Mouse (Mus musculus) induced T-regulatory cell, adult 2 months (primary cell): ENCODE measurements around the gene Erc1.
"Not testable (repeated sequence)": the region's sequence is repeated elsewhere in the genome, so short reads cannot be mapped to it uniquely, and the experiment has no call there.

Source experiments
- DNase-seq: peaks from one replicate; pipeline ENCODE4 v3.0.0-alpha.2; 2012; ENCODE audit warnings: low read depth

The Erc1 gene

GRCm38 (mm10) chr6:119848034-119848695 is at the start of gene Erc1:
TSS of gene Erc1 (minus strand) at chr6:119848167.
- peak; percentile 88 for DNase-seq

GRCm38 (mm10) chr6:119892711-119893110 is 44.7 kb upstream of the Erc1 start:
- no peak for DNase-seq

DNA sequence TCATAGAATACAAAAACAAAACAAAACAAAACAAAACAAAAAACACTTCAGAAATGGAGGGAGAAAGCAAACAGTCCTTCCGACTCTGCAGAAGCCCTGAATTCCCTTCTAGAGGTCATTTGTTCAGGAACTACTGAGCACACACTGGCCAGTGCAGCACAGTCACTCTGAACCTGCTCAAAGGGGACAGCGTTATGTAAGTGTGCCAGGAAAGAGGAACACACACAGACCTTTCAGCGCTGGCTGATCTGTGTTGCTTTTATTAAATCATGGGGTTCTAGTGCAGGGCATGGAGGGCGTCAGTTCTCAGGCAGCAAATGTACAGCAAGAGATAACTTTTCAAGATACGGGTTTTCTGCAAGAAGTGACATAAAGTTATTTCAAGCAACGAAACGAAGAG is 35.2 kb upstream of the Erc1 start:
- DNase-seq, result no peak

GRCm38 (mm10) chr6:119864341-119865034 is 16.5 kb upstream of the Erc1 start:
- DNase-seq, result no peak

- no peak for DNase-seq
Measured at GRCm38 (mm10) chr6:119861519-119861918, 13.6 kb upstream of the Erc1 start.

- DNase-seq, result no peak
Measured at GRCm38 (mm10) chr6:119860236-119860635, 12.3 kb upstream of the Erc1 start.

GRCm38 (mm10) chr6:119855471-119855870 is 7.5 kb upstream of the Erc1 start:
- DNase-seq, result no peak

DNA sequence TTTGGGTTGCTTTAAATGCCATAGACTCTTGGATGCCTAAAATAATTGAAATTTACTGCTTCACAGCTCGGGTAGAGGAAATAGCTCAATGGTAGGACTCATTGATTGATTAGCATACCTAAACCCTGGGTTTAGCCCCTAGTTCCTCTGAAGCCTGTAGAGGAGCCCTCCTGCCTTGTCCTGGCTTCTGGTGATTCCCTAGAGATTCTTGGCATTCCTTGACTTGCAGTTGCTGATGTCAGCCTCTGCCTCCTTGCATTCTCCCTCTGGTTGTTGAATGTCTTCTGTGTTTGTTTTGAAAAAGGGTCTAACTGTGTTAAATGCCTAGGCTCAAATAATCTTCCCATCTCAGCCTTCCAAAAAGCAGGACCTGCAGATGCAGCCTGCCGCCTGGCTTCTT is 6.2 kb upstream of the Erc1 start:
- no peak for DNase-seq

DNA sequence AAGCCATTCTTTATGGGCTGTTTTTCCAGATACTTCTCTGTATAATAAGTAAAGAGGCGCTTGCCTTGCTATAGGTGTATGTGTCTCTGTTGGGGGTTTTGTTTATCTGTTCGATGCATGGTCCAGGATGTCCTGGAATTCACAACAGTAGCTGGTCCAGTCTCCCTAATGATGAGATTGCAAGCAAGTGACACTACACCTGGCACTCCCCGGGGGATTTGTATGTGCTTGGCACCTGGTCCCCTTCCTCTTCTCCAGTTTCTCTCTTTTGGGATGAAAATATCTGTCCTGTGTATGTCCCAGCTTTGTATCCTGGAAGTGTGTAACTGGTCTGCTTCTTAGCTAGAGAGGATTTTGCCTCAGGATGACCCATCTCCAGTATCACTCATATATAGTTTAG is 1.9 kb upstream of the Erc1 start:
- no peak for DNase-seq

DNA sequence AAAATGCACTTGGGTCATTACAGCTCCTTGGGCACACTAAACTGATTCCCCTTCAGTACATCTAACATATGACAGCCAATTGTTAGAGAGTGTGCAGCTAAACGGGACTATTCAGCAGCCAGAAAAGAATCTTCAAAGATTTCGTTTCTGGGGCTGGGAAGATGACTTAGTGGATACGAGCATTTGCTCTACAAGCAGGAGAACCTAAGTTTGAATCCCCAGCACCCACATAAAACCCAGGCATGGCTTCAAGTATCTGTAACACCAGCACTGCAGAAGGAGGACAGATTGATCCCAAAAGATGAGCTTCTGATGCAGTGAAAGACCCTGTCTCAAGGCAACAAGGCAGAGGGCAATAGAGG is 1.4 kb upstream of the Erc1 start:
- DNase-seq, result peak; percentile 32

GRCm38 (mm10) chr6:119848696-119849347 is 855 bp upstream of the Erc1 start:
- DNase-seq, result peak; percentile 30

- no peak for DNase-seq
Measured at GRCm38 (mm10) chr6:119847518-119848033, 391 bp downstream of the Erc1 start.

- DNase-seq, result no peak
Measured at GRCm38 (mm10) chr6:119846751-119847517, 1.0 kb downstream of the Erc1 start.

DNA sequence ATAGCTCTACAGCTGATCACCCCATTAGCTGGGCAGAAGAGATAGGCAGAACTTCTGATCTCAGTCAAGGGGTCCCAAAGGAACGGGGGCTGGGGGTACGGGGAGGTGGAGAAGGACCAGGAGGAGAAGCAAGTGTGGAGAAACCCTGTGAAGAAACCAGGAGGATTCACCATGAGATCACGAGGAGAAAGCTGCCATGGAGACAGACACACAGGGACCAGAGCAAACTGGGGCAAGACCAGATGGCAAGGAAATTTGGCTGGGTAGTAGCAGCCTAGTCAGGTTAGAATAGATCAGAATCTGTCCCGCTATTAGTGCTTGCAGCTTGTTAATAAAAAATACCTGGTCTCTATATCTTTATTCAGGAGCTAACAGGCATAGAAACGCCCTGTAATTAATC is 18.0 kb downstream of the Erc1 start:
- DNase-seq, result no peak

- no peak for DNase-seq
Measured at GRCm38 (mm10) chr6:119828165-119828564, 19.8 kb downstream of the Erc1 start.

DNA sequence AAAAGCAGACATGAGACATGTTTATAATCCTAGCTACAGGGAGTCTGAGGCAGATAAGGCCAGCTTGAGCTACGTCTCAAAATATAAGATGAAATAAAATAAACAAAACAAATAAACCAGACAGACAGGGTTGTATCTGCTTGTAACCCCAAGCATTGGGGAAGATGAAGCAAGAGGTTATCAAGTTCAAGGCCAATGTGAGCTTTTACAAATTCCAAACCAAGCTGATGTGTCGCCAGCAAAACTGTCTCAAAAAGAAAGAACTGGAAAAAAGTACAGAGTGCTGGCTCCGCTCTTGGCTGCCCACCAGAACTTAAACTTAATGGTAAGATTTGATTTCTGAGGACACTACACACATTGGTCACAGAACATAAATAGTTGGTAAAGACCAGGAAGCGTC is 21.3 kb downstream of the Erc1 start:
- DNase-seq, result no peak

DNA sequence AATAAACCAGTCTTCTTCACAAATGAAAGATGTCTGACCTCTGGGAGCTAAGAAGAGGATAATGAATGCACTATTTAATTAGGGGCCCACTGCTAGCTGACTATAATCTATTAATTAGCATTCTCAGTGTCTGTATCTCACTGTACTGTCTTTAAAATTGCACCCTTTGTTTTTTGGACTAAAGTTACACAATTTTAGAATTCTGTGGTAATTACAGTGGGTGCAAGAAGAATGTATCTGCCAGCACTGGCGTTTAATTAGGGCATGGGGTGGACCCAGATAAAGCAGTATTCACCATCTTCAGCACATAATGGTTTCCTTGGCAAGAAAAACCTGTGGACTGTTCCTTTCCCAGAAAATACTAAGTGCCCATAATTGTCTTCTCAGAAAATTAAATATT is 25.8 kb downstream of the Erc1 start:
- no peak for DNase-seq

GRCm38 (mm10) chr6:119821158-119821557 is 26.8 kb downstream of the Erc1 start:
- DNase-seq, result no peak

DNA sequence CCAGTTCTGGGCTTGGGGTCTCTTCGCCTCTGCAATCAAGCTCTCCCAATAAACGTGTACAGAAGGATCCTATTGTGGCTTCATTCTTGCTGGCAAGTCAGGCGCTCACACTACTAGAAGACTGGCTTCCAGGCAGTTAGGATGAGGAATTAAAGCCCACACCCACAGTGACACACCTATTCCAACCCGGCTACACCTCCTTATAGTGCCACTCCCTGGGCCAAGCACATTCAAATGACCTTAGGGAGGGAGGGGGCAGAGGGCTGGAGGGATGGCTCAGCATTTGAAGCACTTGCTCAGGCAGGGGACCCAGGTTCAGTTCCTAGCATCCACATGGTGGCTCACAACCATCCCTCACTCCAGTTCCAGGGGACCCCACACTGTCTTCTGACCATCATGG is 29.4 kb downstream of the Erc1 start:
- no peak for DNase-seq

DNA sequence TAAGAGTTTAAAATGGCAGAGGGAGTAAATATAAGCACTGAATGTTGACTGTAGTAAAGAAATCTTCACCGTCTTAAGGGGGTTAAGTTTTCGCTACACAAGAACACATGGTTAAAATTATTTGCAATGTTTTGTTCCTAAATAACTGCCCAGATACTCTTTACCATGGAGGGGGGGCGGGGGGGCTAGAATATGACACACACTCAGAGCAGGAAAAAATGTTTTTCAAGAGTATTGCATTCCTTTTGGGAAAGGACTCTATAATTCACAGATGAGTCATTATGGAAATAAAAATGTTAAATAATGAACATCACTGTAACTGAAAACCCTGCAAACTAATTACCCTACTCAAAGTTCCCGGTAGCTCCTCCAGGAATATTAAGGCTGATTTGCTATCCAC is 32.5 kb downstream of the Erc1 start:
- no peak for DNase-seq

- not testable (repeated sequence) for DNase-seq
Measured at GRCm38 (mm10) chr6:119813055-119813454, 34.9 kb downstream of the Erc1 start.

GRCm38 (mm10) chr6:119808726-119809505 is 39.1 kb downstream of the Erc1 start:
- no peak for DNase-seq
